Mouse (Mus musculus): ENCODE data around the gene Tmem151a.

- no peak for TF ChIP-seq CTCF (conservative IDR thresholded peaks at IDR 0.05 in 1 of 2, IDR thresholded peaks at IDR 0.05 in 1 of 2; ENCODE audit: low read depth in 2 of 2, low read length in 2 of 2)
- TF ChIP-seq MAX (IDR thresholded peaks at IDR 0.05; ENCODE audit: low read length): no peak
- TF ChIP-seq ZNF384 (IDR thresholded peaks at IDR 0.05; ENCODE audit: low read depth, low read length): no peak
- no peak for TF ChIP-seq POLR2AphosphoS2 (IDR thresholded peaks at IDR 0.05; ENCODE audit: low read depth, low read length)
Measured at GRCm38 (mm10) chr19:5095887-5096474, 10.7 kb upstream of the Tmem151a start.
